Comparison of ENCODE assay signal across 15 mouse cellular contexts in the genomic region with DNA sequence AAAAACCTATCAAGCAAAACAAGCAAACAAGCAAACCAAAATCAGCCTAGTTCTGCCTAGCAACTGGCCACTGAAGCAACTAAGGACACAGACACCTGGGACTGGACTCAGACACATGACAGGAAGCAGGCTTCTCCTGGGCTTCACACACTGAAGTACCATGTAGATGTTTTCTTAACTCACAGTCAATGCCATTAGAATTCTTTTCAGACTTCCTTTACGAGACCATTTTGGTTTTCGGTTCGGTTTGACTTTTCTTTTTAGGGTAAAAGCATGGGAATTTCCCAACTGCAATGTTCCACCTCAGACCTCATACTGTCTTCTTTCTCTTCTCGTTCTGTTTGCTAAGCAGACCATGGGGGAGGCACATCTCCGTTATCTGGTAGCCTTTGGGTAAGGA.
A peak's percentile ranks its signal among the peaks of the same experiment; 100 is the strongest.
DNase-seq lines count a peak whose midpoint lies in the region; ATAC-seq and TF ChIP-seq lines count a peak whose summit lies in the region.
"Had no signal": no experiment of that assay in that cellular context is flagged by ENCODE, and none has a peak within 500 bp of the region (broad histone marks: within the 10 kb centered on the region; RNA-seq: fewer than 3 reads in every experiment).

No protein-coding gene starts in this region.

- no peak overlapping the region for H3K9ac ChIP-seq in liver, adult 2 months (ENCODE audit: low read depth, low read length)
- no peak overlapping the region for H3K9ac ChIP-seq in liver, embryonic 11.5 days (ENCODE audit: low read depth, low read length)
- H3K9ac ChIP-seq: forebrain, embryonic 12.5 days; hindbrain, embryonic 15.5 days; limb, embryonic 15.5 days; midbrain, embryonic 12.5 days had no signal

- DNase-seq in liver, adult 2 months (ENCODE audit: extremely low read depth, low read depth, low spot score): peak; percentile 61
- no peak for DNase-seq in liver, embryonic 11.5 days (ENCODE audit: low spot score)
- DNase-seq in B cell, adult 2 months: peak; percentile 45 to 50
- no peak for DNase-seq in layer of hippocampus, postnatal 36 days
- no peak for DNase-seq in kidney, postnatal 25 days
- DNase-seq: cerebellum, postnatal 10 days; gastrocnemius, postnatal 10 days; right cerebral cortex, postnatal 4 days had no signal

- H3K36me3 ChIP-seq in liver, adult 2 months (ENCODE audit: control insufficient read depth, insufficient read depth, low read length): no peaks in the 10 kb centered on the region
- no peaks in the 10 kb centered on the region for H3K36me3 ChIP-seq in liver, embryonic 11.5 days (ENCODE audit: control insufficient read depth, insufficient read depth, low read length)
- H3K36me3 ChIP-seq: forebrain, embryonic 12.5 days; hindbrain, embryonic 15.5 days; limb, embryonic 15.5 days; midbrain, embryonic 12.5 days had no signal

- H3K4me2 ChIP-seq in liver, embryonic 11.5 days: no peak overlapping the region
- H3K4me2 ChIP-seq: forebrain, embryonic 12.5 days; hindbrain, embryonic 15.5 days; limb, embryonic 15.5 days; midbrain, embryonic 12.5 days had no signal

- H3K4me3 ChIP-seq in liver, adult 2 months (ENCODE audit: insufficient read depth, low read depth, low read length): no peak overlapping the region
- no peak overlapping the region for H3K4me3 ChIP-seq in liver, embryonic 11.5 days (ENCODE audit: low read depth, low read length)
- H3K4me3 ChIP-seq: forebrain, embryonic 12.5 days; hindbrain, embryonic 15.5 days; limb, embryonic 15.5 days; midbrain, embryonic 12.5 days had no signal

- no peaks in the 10 kb centered on the region for H3K79me2 ChIP-seq in liver, adult 2 months (ENCODE audit: control insufficient read depth, insufficient read depth, low read length)

- no peak for TF ChIP-seq POLR2A in liver, adult 2 months (IDR thresholded peaks at IDR 0.05; ENCODE audit: extremely low read depth, insufficient read depth, low read length)

- ATAC-seq in liver, embryonic 11.5 days (replicated peaks; ENCODE audit: low FRiP score): no peak
- ATAC-seq in granulocyte monocyte progenitor cell, adult 5-6 weeks (replicated peaks; ENCODE audit: poor library complexity, severe bottlenecking): peak; percentile 11; the same call in 1 of the 2 replicates
- ATAC-seq in neutrophil, adult 5-6 weeks (ENCODE audit: extremely low read depth, insufficient number of reproducible peaks, low FRiP score, poor library complexity, severe bottlenecking): 0 out of 2 replicates have a peak, but pooled peaks have one; percentile 17
- no peak for ATAC-seq in cerebellum, adult (ENCODE audit: insufficient number of reproducible peaks, low FRiP score, low TSS enrichment)

- 50% methylated on average over 5 of the region's 5 CpGs for WGBS in liver, adult 2 months
- WGBS in liver, embryonic 11.5 days: 65% methylated on average over 5 of the region's 5 CpGs

- H3K9me3 ChIP-seq in liver, embryonic 11.5 days (ENCODE audit: control insufficient read depth, low read length): no peaks in the 10 kb centered on the region
- H3K9me3 ChIP-seq: forebrain, embryonic 12.5 days; hindbrain, embryonic 15.5 days; limb, embryonic 15.5 days; midbrain, embryonic 12.5 days had no signal

- no peak for TF ChIP-seq CTCF in liver, adult 2 months (IDR thresholded peaks at IDR 0.05; ENCODE audit: low read depth, low read length)

- peak overlapping the region; percentile 75 for H3K27ac ChIP-seq in liver, adult 2 months (replicated peaks; ENCODE audit: insufficient read depth, low read depth, low read length)
- H3K27ac ChIP-seq in liver, embryonic 11.5 days (ENCODE audit: low read depth, low read length): no peak overlapping the region
- H3K27ac ChIP-seq: forebrain, embryonic 12.5 days; hindbrain, embryonic 15.5 days; midbrain, embryonic 12.5 days had no signal

- H3K4me1 ChIP-seq in liver, adult 2 months (ENCODE audit: control insufficient read depth, insufficient read depth, low read length): peaks cover 28% of the 10 kb centered on the region
- peaks cover 12% of the 10 kb centered on the region for H3K4me1 ChIP-seq in liver, embryonic 11.5 days (replicated peaks; ENCODE audit: control insufficient read depth, insufficient read depth, low read length)

- H3K27me3 ChIP-seq in liver, adult 2 months (ENCODE audit: control insufficient read depth, insufficient read depth, low read length): no peaks in the 10 kb centered on the region
- no peaks in the 10 kb centered on the region for H3K27me3 ChIP-seq in liver, embryonic 11.5 days (replicated peaks; ENCODE audit: control insufficient read depth, insufficient read depth, low read length)
- H3K27me3 ChIP-seq: forebrain, embryonic 12.5 days; hindbrain, embryonic 15.5 days; limb, embryonic 15.5 days; midbrain, embryonic 12.5 days had no signal

Comparison
In these comparisons a context has a peak if more than half of its experiments do, and no peak if none do; other contexts are left out.
1. DNase-seq: peak in liver, adult 2 months (single experiment) and B cell, adult 2 months (2 of 2); none in liver, embryonic 11.5 days (single experiment), layer of hippocampus, postnatal 36 days (0 of 2) and kidney, postnatal 25 days (0 of 2).
2. ATAC-seq: peak in granulocyte monocyte progenitor cell, adult 5-6 weeks (single experiment) and neutrophil, adult 5-6 weeks (single experiment); none in liver, embryonic 11.5 days (single experiment) and cerebellum, adult (single experiment).